Mouse (Mus musculus) cerebellum, adult (tissue): ENCODE data around the gene Tgm1.
A peak's percentile ranks its signal among the peaks of the same experiment; 100 is the strongest.

Experiments
- ATAC-seq: cut with Nextera tagmentation; 2 replicates; pipeline ENCODE4 v1.9.2; 2017; ENCODE audit warnings: mild to moderate bottlenecking, moderate library complexity, mixed read lengths; ENCODE audit not compliant: insufficient number of reproducible peaks, low FRiP score, low TSS enrichment

The Tgm1 gene

DNA sequence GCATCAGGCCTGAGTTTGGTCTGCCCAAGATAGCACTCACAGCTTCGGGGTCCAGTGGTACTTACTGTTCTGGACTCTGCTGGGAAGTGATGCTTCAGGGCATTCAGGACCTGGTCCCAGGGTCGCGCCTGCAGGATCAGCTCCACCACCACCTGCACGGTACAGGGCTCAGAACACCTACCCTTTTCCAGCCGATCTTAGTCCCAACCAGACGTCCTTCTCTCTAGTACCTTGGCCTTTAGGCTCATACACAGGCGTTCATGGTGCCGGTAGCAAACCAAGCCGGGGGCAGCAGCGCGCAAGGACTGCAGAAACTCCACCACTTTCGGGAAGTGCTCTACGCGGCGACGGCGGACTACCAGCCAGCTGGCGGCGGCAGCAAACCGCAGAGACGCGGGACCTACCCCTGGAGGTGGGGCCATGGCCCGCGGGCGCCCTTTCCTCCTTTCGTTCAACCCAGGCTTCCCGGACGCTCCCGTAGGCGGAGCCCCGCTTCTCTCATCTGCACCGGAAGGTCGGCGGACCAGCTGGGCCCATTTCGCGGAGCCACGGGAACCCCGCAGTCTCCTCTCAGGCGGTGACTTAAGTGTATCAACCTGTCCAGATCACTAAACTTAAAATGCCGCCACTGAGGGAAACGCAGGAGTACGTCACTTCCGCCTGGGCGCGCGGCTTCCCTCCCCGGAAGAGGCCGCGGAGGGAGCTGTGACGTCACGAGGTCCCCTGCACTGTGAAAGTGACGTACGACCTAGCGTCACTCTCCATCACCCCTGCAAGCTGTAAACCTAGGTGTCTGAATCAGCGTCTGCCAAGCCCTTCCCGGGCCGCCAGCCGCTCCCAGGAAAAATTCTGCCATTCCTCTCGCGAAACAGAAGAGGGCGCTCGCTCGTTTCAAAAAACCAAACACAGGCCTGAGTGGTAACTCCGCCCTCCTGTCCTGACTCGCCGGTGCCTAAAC, 32.3 kb downstream of the Tgm1 start, which contains the start of gene Tinf2:
Gene Tinf2, minus strand, starts transcription at position 661 of the 958 bp plus-strand sequence.
- ATAC-seq = peak; percentile 97

DNA sequence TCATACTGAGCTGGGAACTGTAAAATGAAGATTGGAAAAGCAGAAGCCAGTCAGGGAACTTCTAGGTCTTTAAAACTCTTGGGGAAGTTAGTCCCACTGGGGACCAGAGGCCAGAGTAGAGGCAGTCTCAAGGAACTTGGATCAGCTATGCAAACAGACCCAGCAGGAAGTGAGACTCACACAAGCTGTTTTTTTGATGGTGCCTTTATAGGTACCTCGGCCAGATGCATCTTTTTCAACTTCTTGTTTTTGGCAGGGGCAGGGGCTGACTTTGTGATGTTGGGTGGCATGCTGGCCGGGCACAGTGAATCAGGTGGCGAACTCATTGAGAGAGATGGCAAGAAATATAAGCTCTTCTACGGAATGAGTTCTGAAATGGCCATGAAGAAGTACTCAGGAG, 36.1 kb downstream of the Tgm1 start:
- ATAC-seq = no peak

DNA sequence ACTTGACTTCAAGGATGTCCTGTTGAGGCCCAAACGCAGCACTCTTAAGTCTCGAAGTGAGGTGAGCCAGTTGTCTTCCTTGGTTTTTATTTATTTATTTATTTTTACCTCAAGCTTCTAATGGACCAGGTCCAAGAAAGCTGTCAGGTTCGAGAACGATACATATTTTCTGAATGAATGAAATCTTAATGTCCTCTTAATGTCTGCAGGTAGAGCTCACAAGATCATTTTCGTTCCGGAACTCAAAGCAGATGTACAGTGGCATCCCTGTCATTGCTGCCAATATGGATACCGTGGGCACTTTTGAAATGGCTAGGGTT, 41.0 kb downstream of the Tgm1 start:
- ATAC-seq = no peak

DNA sequence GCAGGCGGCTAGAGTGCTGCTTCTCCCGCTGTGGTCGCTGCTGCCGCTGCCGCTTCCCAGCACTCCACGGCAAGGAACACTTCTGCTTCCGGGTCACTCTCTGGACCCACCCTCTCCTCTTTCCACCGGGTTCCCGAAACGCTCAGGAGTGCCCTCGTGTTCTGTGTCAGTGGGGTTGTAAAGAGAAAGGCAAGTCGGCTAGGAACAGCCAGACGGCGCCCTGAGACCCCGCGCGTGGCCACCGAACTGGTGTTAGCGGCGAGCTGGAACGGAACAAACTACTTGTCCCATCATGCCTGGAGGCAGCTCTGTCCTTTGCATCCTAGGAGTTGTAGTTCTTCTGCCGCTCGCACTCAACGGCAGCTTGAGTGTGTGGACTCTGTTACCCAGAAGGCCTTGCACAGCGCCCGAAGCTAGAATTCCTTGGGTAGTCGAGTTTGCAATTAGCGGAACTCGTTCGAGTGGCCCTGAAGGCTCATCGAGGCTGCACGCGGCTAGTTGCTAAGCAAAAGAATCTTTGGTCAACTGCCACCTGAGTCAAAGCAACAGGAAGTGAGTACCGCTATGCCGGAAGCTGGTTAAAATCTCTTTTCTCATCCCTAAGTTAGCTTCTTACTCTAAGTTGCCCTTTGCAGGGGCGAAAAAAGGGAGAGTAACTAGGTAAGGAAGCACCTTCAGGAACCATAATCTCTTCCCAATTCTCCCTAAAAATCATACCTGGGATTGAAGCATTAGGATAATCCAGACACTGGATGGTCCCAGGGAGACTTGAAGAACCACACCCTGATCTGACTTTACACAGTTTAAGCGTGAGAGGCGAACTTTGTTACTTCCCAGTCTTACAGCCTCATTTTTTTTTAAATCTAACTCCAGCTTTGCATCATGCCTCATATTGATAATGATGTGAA, 41.6 kb downstream of the Tgm1 start, which contains the start of the genes Gmpr2 and Nedd8:
Gene Gmpr2, plus strand, starts transcription at position 109 of the 908 bp plus-strand sequence.
Gene Nedd8, minus strand, starts transcription at position 292 of the 908 bp plus-strand sequence.
- ATAC-seq = peak; percentile 99

DNA sequence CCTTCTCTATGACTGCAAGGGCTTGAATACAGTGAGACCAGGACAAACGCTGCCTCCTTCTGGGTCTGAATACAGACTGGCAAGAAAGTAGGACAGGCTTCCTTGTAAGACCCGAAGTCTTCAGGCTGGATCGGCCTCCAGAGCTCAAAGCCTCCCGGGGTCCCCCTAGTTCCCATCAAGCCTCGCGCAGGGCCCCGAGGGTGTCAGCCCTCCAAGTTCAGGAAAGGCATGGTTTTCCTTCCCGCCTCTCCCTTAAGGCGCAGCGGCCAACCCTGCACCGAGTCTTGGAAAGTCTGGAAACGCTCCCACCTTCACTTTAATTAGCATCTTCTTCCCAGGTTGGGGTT, 42.3 kb downstream of the Tgm1 start:
- peak; percentile 46; the same call in 1 of the 2 replicates for ATAC-seq

DNA sequence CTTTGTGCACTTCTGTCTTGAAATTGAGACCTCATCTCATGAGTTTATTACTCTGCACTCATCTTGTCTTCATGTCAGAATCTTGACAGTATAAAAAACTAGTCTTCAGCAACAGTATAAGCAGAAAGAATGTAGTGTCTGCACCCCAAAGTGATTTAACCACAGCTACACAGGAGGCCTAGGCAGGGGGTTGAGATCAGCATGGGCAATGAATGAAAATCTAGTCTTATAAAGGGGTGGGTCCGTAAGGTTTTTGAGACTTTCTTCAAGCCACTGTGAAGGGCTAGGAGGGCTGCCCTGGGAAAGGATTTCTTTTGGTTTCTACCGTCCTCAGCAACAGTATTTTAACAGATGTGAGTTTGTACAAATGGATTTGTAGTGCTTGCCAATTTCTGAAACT, 53.1 kb downstream of the Tgm1 start:
- no peak for ATAC-seq

DNA sequence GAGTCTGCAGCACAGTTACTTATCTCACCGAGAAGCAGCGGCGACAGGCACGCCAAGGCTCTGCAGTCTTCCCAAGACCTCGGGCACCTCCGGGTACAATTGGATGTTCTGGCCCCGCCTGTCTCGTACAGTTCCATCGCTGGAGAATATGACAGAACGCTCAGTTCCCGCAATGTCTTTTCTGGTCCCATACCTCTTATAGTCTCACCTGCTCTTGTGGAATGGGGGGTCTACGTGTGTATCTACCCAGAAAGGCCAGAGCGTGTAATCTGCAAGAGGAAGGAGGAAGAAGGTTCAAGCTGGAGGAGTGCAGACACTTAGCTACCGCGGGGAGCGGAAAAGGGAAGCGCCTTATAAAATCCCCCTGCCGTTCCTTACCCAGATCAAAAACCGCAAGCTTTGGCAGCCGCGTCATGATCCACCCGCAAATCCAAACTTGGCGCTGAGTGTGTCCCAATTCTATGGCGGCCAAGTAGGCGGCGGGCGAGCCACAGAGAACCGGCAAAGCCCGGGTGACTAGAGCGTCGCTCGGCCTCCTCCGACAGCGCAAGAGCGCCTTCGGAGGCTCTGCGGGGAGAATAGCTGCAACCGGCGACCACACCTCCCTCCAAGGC, 53.7 kb downstream of the Tgm1 start, which contains the start of gene Mdp1:
Gene Mdp1, minus strand, starts transcription at position 549 of the 614 bp plus-strand sequence.
- peak; percentile 94 for ATAC-seq

DNA sequence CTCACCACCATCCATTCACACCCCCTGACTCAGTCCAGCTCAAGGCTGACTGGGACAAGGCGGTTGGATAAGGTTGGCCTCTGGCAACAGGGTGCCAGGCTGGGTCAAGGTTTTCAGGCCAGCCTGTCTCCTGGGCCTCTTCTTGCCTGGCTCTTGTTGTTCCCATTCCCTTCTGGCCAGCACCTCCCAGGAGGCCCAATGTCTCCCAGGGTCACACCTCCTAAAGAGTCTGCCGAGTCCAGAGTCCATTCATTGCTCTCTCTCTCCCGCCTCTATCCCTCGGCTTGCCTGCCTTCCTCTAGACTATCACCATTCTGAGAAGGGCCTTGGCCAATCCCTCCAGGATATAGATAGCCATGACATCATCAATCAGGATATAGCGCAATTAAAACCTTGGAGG, 55.7 kb downstream of the Tgm1 start:
- no peak for ATAC-seq

DNA sequence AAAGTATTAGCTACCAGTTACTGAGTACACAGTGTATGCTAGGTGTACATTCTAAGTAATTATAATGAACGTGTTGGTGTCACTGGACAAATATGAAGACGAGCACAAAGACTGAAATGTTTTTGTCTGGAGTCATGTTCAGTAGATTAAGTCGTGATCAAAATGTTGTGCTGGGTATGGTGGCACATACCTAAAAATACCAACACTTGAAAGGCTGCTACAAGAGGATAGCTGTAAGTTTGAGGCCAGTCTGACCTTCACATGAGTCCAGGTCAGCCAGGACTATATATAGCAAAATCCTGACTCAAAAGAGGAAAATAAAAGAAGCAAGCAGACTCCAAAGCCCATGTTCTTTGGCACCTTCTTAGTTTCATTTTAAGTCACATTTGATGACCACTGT, 56.8 kb downstream of the Tgm1 start:
- ATAC-seq = no peak

DNA sequence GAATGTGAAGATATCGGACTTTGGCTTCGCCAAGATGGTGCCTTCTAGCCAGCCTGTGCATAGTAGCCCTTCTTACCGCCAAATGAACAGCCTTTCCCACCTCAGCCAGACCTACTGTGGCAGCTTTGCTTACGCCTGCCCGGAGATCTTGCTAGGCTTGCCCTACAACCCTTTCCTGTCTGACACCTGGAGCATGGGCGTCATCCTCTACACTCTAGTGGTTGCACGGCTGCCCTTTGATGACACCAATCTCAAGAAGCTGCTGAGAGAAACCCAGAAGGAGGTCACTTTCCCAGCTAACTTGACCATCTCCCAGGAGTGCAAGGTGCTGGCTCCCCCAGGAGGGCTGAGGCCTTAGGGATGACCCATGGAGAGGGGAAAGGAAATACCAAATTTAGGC, 62.2 kb downstream of the Tgm1 start:
- ATAC-seq = no peak
